Mouse (Mus musculus) hindbrain, embryonic 11.5 days (tissue): ENCODE measurements around the gene Cnnm2. TPM values are rescaled to one million over a fixed set of nuclear protein-coding genes. Genes with fewer than 3 reads are reported as not detected.

Experiments
- ATAC-seq: fragments of 200-750 bp; cut with Nextera tagmentation; 2 replicates; pipeline ENCODE4 v1.8.0; 2017; ENCODE audit warnings: mild to moderate bottlenecking, moderate TSS enrichment, moderate library complexity; ENCODE audit not compliant: low FRiP score
- DNase-seq: peaks from one replicate; pipeline ENCODE4 v3.0.0-alpha.2; 2015; ENCODE audit warnings: low spot score
- H3K27ac ChIP-seq: fragments of 300-500 bp; sonication (generic); 2 replicates; pipeline ENCODE4 v1.5.1; 2014; ENCODE audit warnings: mild to moderate bottlenecking, low read depth, low read length
- H3K27me3 ChIP-seq: fragments of 300-500 bp; sonication (generic); 2 replicates; pipeline ENCODE4 v1.6.1; 2014; ENCODE audit warnings: mild to moderate bottlenecking, low read length, moderate library complexity, mixed read lengths; ENCODE audit not compliant: control insufficient read depth, insufficient read depth
- H3K36me3 ChIP-seq: fragments of 300-500 bp; sonication (generic); 2 replicates; pipeline ENCODE4 v1.6.1; 2014; ENCODE audit warnings: mild to moderate bottlenecking, low read length, moderate library complexity, mixed read lengths; ENCODE audit not compliant: control insufficient read depth, insufficient read depth
- H3K4me1 ChIP-seq: fragments of 300-500 bp; sonication (generic); replicated peaks from 2 replicates; pipeline ENCODE4 v1.6.1; 2014; ENCODE audit warnings: low read length, mixed read lengths; ENCODE audit not compliant: control insufficient read depth, insufficient read depth
- H3K4me2 ChIP-seq: fragments of 300-500 bp; sonication (generic); replicated peaks from 2 replicates; pipeline ENCODE4 v1.6.1; 2014; ENCODE audit warnings: mild to moderate bottlenecking, low read depth, low read length
- H3K4me3 ChIP-seq: fragments of 300-500 bp; sonication (generic); 2 replicates; pipeline ENCODE4 v1.5.1; 2014; ENCODE audit warnings: low read depth, low read length
- H3K9ac ChIP-seq: fragments of 300-500 bp; sonication (generic); 2 replicates; pipeline ENCODE4 v1.6.1; 2014; ENCODE audit warnings: low read depth, low read length
- H3K9me3 ChIP-seq: fragments of 300-500 bp; sonication (generic); 2 replicates; pipeline ENCODE4 v1.6.1; 2016; ENCODE audit warnings: low read length; ENCODE audit not compliant: control insufficient read depth
- WGBS: fragments of 180-500 bp; shearing (Covaris S2); extraction: QIAGEN DNeasy Blood & Tissue Kit; methylation state at CpG from one replicate; pipeline ENCODE4 v1.1.7; 2014; 5-methylcytosine and 5-hydroxymethylcytosine counted together
- polyA plus RNA-seq: library from polyadenylated mRNA; unstranded; fragments of >200 nt; fragmentation: Nextera tagmentation; extraction: Ambion mirVana; gene quantifications from 2 replicates; pipeline ENCODE4 v1.2.1, GENCODE M21; 2014

Gene Cnnm2
- polyA plus RNA-seq, 1 experiment from 2014 or later: 4.6 TPM

- peak overlapping the region; percentile 67 for H3K4me3 ChIP-seq
- no peaks in the 10 kb centered on the region for H3K9me3 ChIP-seq
- peaks cover 5% of the 10 kb centered on the region; the same call in 1 of the 2 replicates for H3K4me1 ChIP-seq
- H3K27ac ChIP-seq: no peak overlapping the region
- WGBS: under 1% methylated on average over 19 of the region's 19 CpGs
- H3K27me3 ChIP-seq: peaks cover 6% of the 10 kb centered on the region
- ATAC-seq (no peak), DNase-seq (no peak)
- no peaks in the 10 kb centered on the region for H3K36me3 ChIP-seq
- H3K4me2 ChIP-seq: peak overlapping the region; percentile 90
- no peak overlapping the region for H3K9ac ChIP-seq
These were observed 1.6 kb downstream of the Cnnm2 start for GRCm38 (mm10) chr19:46762992-46763342.

GRCm38 (mm10) chr19:46763356-46763755 lies 2.0 kb downstream of the Cnnm2 start:
- DNase-seq (peak; percentile 23), ATAC-seq (no peak)
- Histone ChIP-seq H3K4me3 (peak overlapping the region; percentile 67), H3K27ac (no peak overlapping the region), H3K4me1 (peaks cover 5% of the 10 kb centered on the region; the same call in 1 of the 2 replicates), H3K27me3 (peaks cover 6% of the 10 kb centered on the region), H3K9me3 (no peaks in the 10 kb centered on the region), H3K36me3 (no peaks in the 10 kb centered on the region), H3K4me2 (peak overlapping the region; percentile 90), H3K9ac (no peak overlapping the region)
- WGBS: 6% methylated on average over 7 of the region's 7 CpGs

- 52% methylated on average over 12 of the region's 12 CpGs for WGBS
- DNase-seq (peak; percentile 10), ATAC-seq (no peak)
- Histone ChIP-seq H3K27ac (no peak overlapping the region), H3K27me3 (peaks cover 6% of the 10 kb centered on the region), H3K4me1 (peaks cover 5% of the 10 kb centered on the region; the same call in 1 of the 2 replicates), H3K9ac (no peak overlapping the region), H3K4me2 (no peak overlapping the region), H3K9me3 (no peaks in the 10 kb centered on the region), H3K36me3 (no peaks in the 10 kb centered on the region), H3K4me3 (no peak overlapping the region)
These were observed 2.8 kb downstream of the Cnnm2 start for GRCm38 (mm10) chr19:46763932-46764762.

- no peak overlapping the region for H3K4me2 ChIP-seq
- no peak overlapping the region for H3K4me3 ChIP-seq
- no peak for ATAC-seq
- no peak overlapping the region for H3K27ac ChIP-seq
- WGBS: 62% methylated on average over 9 of the region's 9 CpGs
- no peaks in the 10 kb centered on the region for H3K9me3 ChIP-seq
- no peaks in the 10 kb centered on the region for H3K36me3 ChIP-seq
- peak; percentile 16 for DNase-seq
- peaks cover 5% of the 10 kb centered on the region; the same call in 1 of the 2 replicates for H3K4me1 ChIP-seq
- H3K9ac ChIP-seq: no peak overlapping the region
- peaks cover 6% of the 10 kb centered on the region for H3K27me3 ChIP-seq
These were observed 3.3 kb downstream of the Cnnm2 start for GRCm38 (mm10) chr19:46764763-46765117.

GRCm38 (mm10) chr19:46766125-46766524 lies 4.7 kb downstream of the Cnnm2 start:
- no peak overlapping the region for H3K4me3 ChIP-seq
- ATAC-seq: no peak
- H3K9ac ChIP-seq: no peak overlapping the region
- H3K4me1 ChIP-seq: peaks cover 5% of the 10 kb centered on the region; the same call in 1 of the 2 replicates
- WGBS: 65% methylated on average over 5 of the region's 5 CpGs
- H3K9me3 ChIP-seq: no peaks in the 10 kb centered on the region
- no peak overlapping the region for H3K4me2 ChIP-seq
- no peaks in the 10 kb centered on the region for H3K36me3 ChIP-seq
- no peak overlapping the region for H3K27ac ChIP-seq
- peaks cover 6% of the 10 kb centered on the region for H3K27me3 ChIP-seq
- no peak for DNase-seq

- DNase-seq (no peak), ATAC-seq (no peak)
- 91% methylated on average over 11 of the region's 11 CpGs for WGBS
- Histone ChIP-seq H3K9ac (no peak overlapping the region), H3K27ac (no peak overlapping the region), H3K4me3 (no peak overlapping the region), H3K4me1 (no peaks in the 10 kb centered on the region), H3K36me3 (no peaks in the 10 kb centered on the region), H3K4me2 (no peak overlapping the region), H3K9me3 (no peaks in the 10 kb centered on the region), H3K27me3 (no peaks in the 10 kb centered on the region)
These were observed 8.4 kb downstream of the Cnnm2 start for GRCm38 (mm10) chr19:46769759-46770158.

GRCm38 (mm10) chr19:46771801-46772200 lies 10.4 kb downstream of the Cnnm2 start:
- Histone ChIP-seq H3K9me3 (no peaks in the 10 kb centered on the region), H3K4me1 (no peaks in the 10 kb centered on the region), H3K36me3 (no peaks in the 10 kb centered on the region), H3K4me2 (no peak overlapping the region), H3K4me3 (no peak overlapping the region), H3K9ac (no peak overlapping the region), H3K27me3 (no peaks in the 10 kb centered on the region), H3K27ac (no peak overlapping the region)
- WGBS: 87% methylated on average over 6 of the region's 6 CpGs
- ATAC-seq (no peak), DNase-seq (no peak)

GRCm38 (mm10) chr19:46776391-46776790 lies 15.0 kb downstream of the Cnnm2 start:
- Histone ChIP-seq H3K9ac (no peak overlapping the region), H3K4me1 (no peaks in the 10 kb centered on the region), H3K4me3 (no peak overlapping the region), H3K36me3 (no peaks in the 10 kb centered on the region), H3K9me3 (no peaks in the 10 kb centered on the region), H3K27me3 (no peaks in the 10 kb centered on the region), H3K27ac (no peak overlapping the region), H3K4me2 (no peak overlapping the region)
- DNase-seq: no peak
- ATAC-seq: no peak
- 75% methylated on average over 5 of the region's 5 CpGs for WGBS

GRCm38 (mm10) chr19:46776850-46777249 lies 15.5 kb downstream of the Cnnm2 start:
- no peaks in the 10 kb centered on the region for H3K9me3 ChIP-seq
- no peaks in the 10 kb centered on the region for H3K27me3 ChIP-seq
- no peak overlapping the region for H3K4me3 ChIP-seq
- no peak overlapping the region for H3K27ac ChIP-seq
- H3K9ac ChIP-seq: no peak overlapping the region
- DNase-seq (no peak), ATAC-seq (no peak)
- H3K4me2 ChIP-seq: no peak overlapping the region
- no peaks in the 10 kb centered on the region for H3K4me1 ChIP-seq
- 78% methylated on average over 3 of the region's 3 CpGs for WGBS
- no peaks in the 10 kb centered on the region for H3K36me3 ChIP-seq
